Mouse (Mus musculus) heart, adult 9 months (tissue): ENCODE measurements around the gene Cldn7.

Experiments
- DNase-seq, 2 experiments: peaks; one replicate each; pipeline ENCODE4 v3.0.0; 2022; ENCODE audit warnings: low spot score in 2 of 2

Cldn7 gene

DNA sequence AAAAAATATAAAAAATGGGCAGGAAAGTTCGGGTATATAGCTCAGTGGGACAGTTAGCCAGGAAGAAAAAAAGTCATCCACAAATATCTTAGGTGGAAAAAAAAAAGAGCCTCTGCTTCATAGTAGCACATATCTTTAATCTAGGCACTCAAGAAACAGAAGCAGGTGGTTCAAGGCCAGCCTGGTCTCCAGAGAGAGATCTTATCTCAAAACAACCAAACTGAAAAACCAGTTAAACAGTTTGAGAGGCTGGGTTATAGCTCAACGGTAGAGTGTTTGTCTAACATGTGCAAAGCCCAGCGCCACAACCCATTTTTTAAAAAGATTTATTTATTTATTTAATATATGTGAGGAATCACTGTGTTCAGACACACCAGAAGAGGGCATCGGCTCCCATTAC lies 31.5 kb upstream of the Cldn7 start:
- no peak for DNase-seq

DNA sequence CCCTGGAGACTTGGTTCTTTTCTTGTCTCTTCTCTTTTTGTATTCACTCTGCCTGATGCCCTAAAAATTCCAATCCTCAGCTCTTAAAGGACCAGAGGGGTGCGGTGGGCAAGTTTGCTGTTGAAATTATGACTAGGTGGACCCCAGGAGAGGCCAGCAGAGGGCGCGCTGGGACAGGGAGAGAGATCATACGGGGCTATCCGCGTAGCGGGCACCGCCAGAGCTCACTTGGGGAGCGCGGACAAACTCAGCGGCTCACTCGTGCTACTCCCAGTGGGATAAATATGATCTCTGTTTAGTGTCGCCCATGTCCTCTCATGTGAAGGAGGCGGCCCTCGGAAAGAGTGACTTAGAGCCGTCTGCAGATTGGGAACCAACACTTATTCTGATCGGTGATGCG lies 30.4 kb upstream of the Cldn7 start:
- DNase-seq: peak; percentile 82 to 87

DNA sequence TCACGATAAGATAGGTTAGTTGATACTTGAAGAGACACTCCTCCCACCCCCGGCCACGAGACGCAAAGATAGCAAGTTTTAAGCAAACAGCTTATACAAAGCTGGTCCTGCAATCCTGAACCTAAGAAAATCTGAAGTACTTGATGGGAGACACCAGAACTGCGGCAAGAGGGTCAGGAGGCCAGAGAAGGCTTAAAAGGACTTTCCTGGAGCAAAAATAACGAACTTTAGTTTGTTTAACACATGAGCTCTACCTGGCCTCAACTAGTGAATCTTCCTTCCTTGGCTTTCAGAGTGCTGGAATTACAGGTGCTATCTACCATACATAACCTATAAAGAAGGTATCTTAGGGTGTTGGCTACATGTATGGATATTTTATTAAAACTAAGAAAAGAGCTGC lies 29.9 kb upstream of the Cldn7 start:
- no peak for DNase-seq

DNA sequence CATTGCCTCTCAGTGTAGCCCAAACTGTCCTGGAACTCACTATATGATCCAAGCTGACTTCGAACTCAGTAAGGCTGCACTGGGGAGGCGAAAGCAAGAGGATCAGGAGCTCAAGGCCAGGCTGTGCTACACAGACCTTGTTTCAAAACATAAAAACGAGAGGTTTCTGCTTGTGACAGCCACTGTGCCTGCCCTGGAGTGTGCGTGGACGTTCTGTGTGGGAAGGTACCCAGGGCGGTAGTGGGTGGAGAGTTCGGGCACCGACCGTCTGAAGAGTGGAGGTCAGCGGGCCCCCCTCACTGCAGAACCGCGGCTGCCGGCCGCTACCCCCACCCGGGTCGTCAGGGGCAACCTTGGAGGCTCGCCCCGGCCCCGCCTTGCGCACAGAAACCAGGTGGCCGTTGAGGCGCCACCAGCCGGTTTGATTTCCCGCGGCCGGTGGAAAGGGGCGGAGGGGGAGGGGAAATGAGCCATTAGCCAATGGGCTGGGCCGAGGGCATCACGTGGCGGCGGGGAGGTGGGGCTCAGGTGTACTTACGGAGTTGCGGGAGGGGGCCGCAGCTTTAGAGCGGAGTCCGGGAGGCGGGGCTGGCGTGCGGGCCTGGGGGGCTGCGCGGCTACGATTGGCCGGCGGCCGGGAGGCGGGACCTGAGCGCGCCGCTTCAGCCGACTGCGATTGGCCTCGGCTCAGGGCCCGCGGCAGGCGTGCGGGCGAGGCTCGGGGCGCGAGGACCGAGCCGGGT lies 29.3 kb upstream of the Cldn7 start, which contains the start of gene Ybx2:
Gene Ybx2, plus strand, starts transcription at position 660 of the 743 bp plus-strand sequence.
- peak; percentile 84 to 87 for DNase-seq

DNA sequence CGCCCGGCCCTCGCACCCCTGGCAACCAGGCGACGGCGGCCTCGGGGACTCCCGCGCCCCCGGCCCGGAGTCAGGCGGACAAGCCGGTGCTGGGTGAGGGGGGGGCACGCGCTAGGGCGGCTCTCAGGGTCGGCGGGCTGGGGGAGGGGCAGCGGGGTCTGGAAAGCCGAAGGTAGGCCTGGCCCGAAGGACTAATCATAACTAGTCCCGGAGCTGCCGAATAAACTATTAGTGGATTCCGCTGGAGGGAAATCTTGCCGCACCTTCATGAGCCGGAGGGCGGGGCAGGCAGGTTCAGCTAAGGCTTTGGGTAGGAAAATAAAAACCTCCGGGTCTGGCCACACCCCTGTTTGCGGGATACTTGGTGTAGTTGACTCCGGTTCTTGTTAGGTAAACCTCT lies 28.4 kb upstream of the Cldn7 start:
- DNase-seq: no peak

DNA sequence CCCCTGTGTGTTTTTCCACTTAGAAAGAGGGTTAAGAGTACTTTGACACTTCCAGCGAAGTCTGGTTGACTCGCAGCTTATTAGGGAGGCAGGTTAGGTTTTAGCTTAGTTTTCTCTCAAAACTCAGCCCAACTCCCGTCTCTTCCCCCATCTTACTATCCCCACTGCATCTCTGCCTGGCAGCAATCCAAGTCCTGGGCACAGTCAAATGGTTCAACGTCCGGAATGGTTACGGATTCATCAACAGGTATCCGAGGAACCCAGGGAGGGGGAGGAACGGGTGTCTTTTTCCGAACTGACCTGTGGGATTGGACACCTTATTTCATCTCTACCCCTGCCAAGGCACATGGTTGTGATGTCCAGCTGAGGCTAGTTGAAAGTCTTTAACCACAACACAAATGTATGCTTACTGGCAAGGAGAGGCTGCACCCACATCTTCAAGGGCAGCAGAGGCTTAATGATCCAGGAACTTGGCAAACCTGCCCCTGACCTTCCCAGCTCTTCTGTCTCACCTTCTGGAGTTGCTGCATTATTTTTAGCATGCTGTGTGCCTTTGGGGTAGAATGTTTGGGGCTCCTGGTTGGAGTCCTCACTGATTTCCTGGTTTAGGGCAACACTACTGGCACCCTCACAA lies 27.7 kb upstream of the Cldn7 start:
- peak in 1 of 2 experiments; percentile 44 for DNase-seq

DNA sequence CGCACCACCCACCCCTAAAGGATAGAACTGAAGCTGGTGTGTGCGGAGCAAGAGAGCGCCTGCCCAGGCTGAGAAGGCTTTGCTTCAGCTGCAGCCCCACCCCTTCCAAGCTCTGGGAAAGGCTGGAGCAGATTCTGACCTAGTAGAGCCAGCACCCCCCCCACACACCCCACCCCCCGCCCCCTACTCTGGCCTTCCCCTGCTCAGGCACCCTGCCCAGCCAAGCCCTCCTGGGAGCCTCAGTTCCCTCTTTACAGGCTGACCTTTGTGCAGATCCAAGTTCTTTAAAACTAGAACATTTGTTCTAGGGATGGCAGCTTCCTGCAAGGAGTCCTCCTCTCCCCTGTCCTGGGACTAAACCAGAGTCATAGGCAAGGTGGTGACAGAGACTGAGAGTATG lies 27.2 kb upstream of the Cldn7 start:
- DNase-seq: peak; percentile 60 to 61

DNA sequence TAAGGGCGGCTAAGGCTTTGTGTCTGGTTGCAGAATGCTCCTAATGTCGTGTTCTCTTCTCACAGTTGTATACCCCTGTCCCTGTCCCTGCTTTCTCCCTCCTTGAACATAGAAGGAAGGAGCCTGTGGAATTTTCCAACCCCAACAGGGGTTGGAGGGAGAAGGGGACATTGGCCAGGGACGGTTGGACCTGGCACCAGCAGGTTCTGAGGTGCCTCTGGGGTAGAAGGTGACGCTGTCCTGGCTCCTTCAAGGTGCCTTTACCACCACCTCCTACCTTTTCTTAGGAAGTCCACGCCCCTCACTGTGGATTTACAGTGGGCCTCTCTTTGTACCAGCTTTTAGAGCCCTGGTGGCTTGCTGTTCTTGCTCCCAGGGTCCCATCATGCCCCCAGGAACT lies 26.7 kb upstream of the Cldn7 start:
- DNase-seq: no peak

DNA sequence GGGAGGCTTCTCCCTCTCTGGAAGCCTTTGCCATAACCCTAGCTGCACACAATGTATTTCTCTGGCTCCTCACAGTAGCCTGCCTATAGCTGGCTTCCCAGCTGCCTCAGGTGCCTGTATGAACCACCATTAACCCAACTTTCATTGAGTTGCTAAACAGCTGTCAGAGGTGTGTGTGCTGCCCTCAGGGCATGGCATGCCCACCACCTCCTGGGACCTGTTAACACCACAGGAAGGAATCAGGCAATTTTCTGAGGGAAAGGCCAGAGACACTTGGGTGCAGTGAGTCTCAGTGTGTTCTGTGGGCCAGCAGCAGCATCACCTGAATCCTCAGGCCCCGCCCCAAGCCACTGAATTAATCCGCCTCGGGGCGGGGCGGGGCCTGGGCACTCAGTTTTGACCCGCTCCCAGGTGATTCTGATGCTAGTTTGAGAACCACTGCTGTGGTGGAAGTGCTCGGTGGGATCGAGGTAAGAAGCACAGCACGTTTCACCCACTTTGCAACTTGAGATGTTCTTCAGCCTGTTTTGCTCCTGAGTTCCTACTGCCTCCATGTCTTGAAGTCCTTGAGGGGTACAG lies 26.1 kb upstream of the Cldn7 start:
- no peak for DNase-seq

DNA sequence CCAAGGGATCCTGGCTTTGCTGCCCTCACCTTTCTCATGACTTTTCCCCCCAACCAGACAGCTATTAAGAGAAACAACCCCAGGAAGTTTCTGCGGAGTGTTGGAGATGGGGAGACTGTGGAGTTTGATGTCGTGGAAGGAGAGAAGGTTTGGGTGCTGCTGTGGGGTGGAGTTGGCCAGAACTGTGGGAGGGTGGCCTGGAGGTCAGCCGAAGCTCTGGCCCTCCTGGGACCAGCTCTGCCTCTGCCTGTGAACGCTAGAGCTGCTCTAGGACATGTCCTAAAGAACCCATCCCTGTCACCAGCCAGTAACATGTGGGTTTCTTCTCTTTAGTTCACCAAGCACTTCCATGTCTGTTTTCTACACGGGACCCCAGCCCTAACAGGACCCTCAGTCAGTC lies 25.4 kb upstream of the Cldn7 start:
- no peak for DNase-seq

DNA sequence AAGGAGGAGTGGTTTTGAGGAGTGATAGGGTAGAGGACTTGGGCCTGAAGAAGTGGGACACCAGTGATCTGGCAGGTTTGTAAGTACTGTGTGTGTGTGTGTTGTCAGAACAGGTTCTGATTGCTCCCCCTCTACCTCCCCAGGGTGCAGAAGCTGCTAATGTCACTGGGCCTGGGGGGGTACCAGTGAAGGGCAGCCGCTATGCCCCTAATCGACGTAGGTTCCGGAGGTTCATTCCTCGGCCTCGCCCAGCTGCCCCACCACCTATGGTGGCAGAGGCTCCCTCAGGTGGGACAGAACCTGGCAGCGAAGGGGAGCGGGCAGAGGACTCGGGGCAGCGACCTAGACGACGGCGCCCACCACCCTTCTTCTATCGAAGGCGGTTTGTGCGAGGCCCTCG lies 24.8 kb upstream of the Cldn7 start:
- no peak for DNase-seq

DNA sequence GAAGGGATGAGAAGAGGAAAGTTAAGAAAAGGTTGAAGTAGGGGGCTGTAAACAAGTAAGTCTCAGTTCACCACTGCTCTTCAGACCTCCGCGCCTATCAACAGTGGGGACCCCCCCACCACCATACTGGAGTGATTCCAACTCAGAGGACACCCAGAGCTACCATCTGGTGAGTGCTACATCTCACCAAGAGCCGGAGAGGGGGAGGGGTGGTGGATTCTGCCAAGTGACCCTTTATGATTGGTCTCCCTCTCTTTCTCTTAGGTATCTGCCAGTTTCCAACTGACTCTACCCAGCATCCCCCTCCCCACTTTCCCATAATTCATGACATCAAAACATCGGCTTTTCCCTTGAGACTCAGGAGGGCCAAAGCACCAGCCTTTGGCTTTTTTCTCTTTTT lies 23.6 kb upstream of the Cldn7 start:
- DNase-seq: no peak

DNA sequence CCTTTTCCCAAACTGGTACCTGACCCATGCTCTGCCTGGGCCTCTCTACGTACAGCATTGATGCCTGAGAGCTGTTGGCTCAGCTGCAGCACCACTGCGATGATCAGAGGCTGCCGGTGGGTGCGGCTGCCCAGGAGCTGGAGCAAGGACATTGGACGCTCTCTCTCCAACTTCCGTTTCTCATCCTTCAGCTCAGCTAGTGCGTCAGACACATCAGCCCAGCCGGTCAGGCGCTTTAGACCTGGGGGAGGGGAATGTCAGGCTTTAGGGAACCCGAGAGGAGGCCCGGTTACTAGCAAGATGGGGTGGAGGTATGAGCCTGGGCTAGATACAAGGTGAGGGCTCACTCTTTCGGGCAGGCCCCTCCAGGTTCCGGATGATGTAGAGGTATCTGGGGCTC lies 19.4 kb upstream of the Cldn7 start:
- DNase-seq: no peak

DNA sequence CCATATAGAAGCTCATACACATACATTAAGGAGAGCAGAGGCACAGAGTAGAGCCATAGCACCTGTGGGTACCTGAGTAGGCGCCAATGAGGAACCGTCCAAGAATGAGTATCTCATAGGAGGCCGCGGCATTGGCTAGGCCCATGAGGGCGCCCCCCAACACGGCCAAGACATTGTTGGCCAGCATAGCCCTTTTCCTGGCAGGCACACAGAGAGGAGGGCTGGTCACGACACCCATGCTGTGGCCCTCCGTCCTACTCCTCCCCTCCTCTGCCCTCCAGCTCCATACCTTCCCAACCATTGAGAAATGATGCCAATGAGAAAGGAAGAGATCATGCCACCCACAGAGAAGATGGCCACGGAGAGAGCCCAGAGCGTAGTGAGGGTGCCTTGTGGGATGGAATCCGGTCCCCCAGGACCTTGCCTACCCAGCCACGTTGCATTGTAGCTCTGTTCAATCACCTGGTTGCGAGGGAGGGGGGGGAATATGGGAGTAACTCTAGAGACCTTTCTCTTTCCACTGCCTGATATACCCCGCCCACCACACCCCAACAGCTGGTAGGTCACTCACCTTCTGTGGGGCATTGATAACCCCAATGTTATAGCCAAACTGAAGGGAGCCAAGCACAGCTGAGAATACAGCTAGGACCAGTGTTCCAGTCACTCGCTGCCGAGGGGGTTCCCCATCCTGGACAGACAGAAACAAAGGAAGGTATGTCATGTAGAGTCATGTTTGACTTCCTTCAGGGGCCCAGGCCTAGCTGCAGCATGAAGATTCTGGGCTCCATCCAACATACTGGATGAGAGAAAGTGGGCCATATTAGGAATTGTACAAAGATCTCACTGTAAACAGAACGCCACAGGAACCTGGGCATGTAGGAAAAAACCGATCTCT lies 18.3 kb upstream of the Cldn7 start:
- DNase-seq: no peak

DNA sequence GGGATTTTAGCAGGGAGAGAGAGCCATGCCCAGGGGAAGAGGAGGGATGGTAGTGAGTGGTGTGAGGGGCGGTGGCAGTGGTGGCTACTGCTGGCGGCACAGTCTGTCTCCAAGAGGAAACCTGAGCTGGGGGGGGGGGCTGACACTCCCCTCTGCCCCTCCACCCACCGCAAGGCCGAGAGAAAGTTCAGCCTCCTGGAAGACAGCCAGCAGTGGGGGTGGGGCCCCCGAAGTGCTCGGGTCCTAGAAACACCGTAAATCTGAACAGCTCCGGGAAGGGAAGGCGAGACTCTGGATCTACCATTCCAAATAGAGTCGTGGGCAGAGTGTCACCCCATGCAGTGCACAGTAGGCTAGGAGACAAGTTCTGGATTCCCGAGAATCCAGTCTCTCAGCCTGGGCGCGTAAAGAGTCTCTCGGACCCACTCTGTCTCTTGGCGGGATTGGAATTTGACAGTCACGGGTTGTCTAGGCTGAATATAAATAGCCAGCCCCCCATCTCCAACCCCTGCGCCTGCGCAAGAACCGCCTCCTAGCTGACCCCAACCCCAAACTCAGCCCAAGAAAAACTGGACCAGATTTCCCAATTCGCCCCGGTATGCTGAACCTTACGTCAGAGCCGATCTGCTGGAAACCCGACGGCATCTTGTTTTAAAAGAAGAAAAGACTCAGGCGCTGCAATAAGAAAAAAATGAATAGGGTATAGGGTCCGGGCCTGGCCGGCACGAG lies 17.1 kb upstream of the Cldn7 start:
- DNase-seq: peak; percentile 64 to 65

DNA sequence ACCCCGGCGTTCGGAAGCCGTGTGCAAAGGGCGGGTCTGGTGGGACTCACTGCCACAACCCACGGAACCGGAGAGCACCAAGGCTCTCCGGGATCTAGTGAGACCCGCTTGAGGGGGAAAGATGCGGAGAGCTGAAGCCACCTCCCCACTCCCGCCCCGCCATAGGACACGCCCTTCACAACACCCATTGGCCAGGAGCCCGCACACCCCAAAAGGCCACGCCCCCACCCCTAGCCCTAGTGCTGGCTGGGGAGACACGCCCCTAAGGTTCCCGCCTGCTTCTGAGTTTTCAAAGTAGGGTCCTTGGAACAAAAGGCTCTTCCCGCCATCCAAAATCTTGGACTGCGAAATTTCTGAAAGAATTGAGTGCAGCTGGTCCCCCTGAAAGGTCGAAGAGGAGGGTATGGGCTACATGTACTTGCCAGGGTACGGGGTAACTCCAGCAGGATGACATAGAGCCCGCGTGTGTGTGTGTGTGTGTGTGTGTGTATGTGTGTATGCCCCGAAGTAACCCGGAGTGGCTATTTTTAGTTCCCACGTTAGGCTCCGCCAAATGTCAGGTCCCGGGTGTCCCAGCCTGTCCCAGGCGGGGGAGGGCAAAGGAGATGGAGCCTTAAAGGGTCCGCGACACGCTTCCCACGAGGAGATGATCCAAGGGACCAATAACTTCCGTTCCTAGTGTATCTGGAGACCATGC lies 16.4 kb upstream of the Cldn7 start, which contains the start of gene Slc2a4:
Gene Slc2a4, minus strand, starts transcription at position 123 of the 697 bp plus-strand sequence.
- DNase-seq: peak; percentile 91 to 92

DNA sequence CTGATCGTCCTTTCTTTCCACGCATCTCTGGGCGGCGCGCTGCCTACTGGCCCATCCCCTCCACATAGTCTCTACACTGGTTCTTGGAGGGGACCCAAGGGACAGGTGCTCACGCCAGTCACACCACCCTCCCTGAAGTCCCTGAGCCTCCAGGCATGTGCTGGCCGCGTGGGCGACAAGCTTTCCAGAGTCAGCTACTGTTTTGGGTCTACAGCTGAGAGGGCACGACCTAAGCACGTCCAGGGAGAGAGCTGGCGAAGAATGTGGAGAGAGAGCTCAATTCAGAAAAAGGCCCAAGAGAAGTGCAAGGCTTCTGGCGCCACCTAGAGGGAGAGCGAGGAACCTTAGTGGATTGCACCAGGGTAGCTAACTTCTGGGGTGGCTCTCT lies 15.8 kb upstream of the Cldn7 start:
- peak; percentile 84 to 92 for DNase-seq

DNA sequence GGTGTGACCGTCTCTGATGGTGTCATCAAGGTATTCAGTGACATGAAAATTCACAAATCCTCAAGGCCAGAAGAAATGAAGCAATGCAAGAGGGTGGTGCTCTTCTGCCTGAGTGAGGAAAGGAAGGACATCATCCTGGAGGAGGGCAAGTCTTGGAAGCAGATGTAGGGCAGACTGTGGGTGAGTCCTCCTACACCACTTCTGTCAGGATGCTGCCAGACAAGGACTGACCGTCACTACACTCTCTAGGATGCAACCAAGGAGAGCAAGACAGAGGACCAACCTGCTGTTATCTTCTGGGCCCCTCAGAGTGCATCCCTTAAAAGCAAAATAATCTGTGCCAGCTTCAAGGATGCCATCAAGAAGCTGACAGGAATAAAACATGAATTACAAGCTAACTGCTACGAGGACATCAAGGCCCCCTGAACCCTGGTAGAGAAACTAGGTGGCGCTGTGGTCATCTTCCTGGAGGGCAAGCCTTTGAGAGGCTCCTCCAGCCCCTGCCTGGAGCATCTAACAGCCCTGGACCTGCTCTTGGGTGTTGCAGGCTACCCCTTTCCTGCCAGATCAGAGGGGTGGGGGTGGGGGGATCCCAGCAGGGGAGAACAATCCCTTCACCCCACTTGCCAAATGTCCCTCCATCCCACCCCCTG lies 13.6 kb upstream of the Cldn7 start:
- no peak for DNase-seq

DNA sequence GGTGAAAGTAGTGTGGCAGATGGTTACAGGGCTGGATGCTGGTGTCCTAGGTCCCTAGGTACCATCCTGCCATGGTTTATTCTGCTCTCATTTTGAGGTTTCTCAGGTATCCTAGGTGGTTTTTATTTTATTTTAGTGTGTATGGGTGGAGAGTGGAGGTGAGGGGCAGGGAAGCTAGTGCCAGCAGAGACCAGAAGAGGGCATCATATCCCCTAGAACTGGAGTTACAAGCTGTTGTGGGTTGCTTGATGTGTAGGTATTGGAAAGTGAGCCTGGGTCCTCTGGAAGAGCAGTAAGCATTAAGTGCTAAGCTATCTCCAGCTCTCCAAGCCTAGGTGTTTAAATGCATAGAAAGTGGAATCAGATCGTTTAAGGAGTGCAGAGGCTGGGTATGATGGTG lies 12.3 kb upstream of the Cldn7 start:
- no peak for DNase-seq

DNA sequence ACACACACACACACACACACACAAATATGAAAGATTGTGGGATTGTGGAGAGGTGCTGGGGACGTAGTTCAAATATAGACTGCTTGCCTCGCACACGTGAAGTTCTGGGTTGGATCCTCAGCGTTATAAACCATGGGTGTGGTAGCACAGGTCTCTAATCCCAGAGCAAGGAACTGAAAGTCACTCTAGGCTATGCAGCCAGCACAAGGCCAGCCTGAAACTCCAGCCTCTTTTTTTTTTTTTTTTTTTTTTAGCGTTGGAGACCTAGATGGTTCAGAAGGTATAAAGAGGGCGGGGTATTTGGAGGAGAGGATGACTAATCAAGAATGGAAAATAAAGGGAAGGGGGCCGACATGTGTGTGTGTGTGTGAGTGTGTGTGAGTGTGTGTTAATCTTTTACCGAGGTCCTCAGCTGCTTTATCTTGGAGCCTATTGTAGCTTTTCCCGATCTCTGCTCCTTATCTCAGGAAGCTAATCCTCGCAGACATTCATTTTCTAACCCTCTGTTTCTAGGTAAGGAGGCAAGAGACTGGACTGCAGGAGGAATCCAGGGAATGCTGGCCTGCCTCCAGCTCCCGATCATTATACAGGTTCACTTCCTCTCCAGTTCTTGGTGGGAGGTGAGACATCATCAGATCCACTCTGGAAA lies 11.2 kb upstream of the Cldn7 start:
- DNase-seq: no peak
